Mouse (Mus musculus): ENCODE measurements around the gene Paxip1. TPM values are rescaled to one million over a fixed set of nuclear protein-coding genes. Genes with fewer than 3 reads are reported as not detected.

The Paxip1 gene
- polyA plus RNA-seq, 1 experiment from 2014 or later: 44.9 TPM

Other genes with a start within 250 kb of the Paxip1 start
- not detected in 2 replicates for gene Htr5a, start 50.5 kb upstream of the Paxip1 start, polyA plus RNA-seq (2016; fragmentation: Nextera tagmentation; extraction: Ambion mirVana)

All from limb, embryonic 12.5 days (tissue).